Mouse (Mus musculus) neutrophil, adult 5-6 weeks (primary cell): Measurements from ENCODE around the gene Fam222a. TPM values are rescaled to one million over a fixed set of nuclear protein-coding genes. Genes with fewer than 3 reads are reported as not detected.

Experiments
- ATAC-seq: fragments of 151-379, 151-347 bp; 2 replicates; pipeline ENCODE4 v1.8.0; 2017; ENCODE audit warnings: mild to moderate bottlenecking, moderate TSS enrichment; ENCODE audit not compliant: insufficient number of reproducible peaks, poor library complexity, low FRiP score, severe bottlenecking; ENCODE audit errors: extremely low read depth
- total RNA-seq: library from RNA; stranded (forward); fragments of 200-1000 nt; gene quantifications from 2 replicates; pipeline ENCODE4 v1.2.3, GENCODE M21; 2017

Gene Fam222a
- total RNA-seq, 1 experiment from 2014 or later, result 1.5 TPM

- no peak for ATAC-seq
Measured at GRCm38 (mm10) chr5:114639645-114639957, 71.8 kb downstream of the Fam222a start.

- ATAC-seq, result no peak
Measured at GRCm38 (mm10) chr5:114640809-114641208, 73.0 kb downstream of the Fam222a start.

GRCm38 (mm10) chr5:114644918-114645317 lies 77.1 kb downstream of the Fam222a start:
- ATAC-seq, result no peak

GRCm38 (mm10) chr5:114645916-114646315 lies 78.1 kb downstream of the Fam222a start:
- no peak for ATAC-seq

GRCm38 (mm10) chr5:114647211-114647974 lies 79.6 kb downstream of the Fam222a start:
- ATAC-seq, result no peak

- ATAC-seq, result no peak
Measured at GRCm38 (mm10) chr5:114648728-114649311, 81.0 kb downstream of the Fam222a start.

- no peak for ATAC-seq
Measured at GRCm38 (mm10) chr5:114651002-114651401, 83.2 kb downstream of the Fam222a start.

GRCm38 (mm10) chr5:114651449-114651848 lies 83.6 kb downstream of the Fam222a start:
- ATAC-seq, result no peak

GRCm38 (mm10) chr5:114653656-114654437 lies 86.0 kb downstream of the Fam222a start:
- ATAC-seq, result no peak

GRCm38 (mm10) chr5:114655721-114656120 lies 87.9 kb downstream of the Fam222a start:
- no peak for ATAC-seq

- no peak for ATAC-seq
Measured at GRCm38 (mm10) chr5:114656305-114656704, 88.5 kb downstream of the Fam222a start.

GRCm38 (mm10) chr5:114657426-114657825 lies 89.6 kb downstream of the Fam222a start:
- ATAC-seq, result no peak

- no peak for ATAC-seq
Measured at GRCm38 (mm10) chr5:114658255-114658654, 90.4 kb downstream of the Fam222a start, which contains the start of gene Trpv4. Gene Trpv4 (minus strand): TSS chr5:114658421.

- ATAC-seq, result 0 out of 2 replicates have a peak, but pooled peaks have one; percentile 24
Measured at GRCm38 (mm10) chr5:114661029-114661428, 93.2 kb downstream of the Fam222a start.

Other genes starting within 250 kb of the Fam222a start
- gene Kctd10, start 187.5 kb upstream of the Fam222a start, total RNA-seq, result 79.2 and 88.8 TPM in 2 replicates
- gene Ube3b, start 187.4 kb upstream of the Fam222a start, total RNA-seq, result 31.7 and 32.2 TPM in 2 replicates
- gene Mmab, start 124.0 kb upstream of the Fam222a start, total RNA-seq, result 5.4 and 6.3 TPM in 2 replicates
- gene Mvk, start 123.7 kb upstream of the Fam222a start, total RNA-seq, result 2.0 and 2.7 TPM in 2 replicates
- 0.12 and 0.25 TPM in 2 replicates for gene Trpv4, start 90.4 kb downstream of the Fam222a start, total RNA-seq
- 43.3 and 46.4 TPM in 2 replicates for gene Gltp, start 123.0 kb downstream of the Fam222a start, total RNA-seq
- 17.9 and 20.9 TPM in 2 replicates for gene Tchp, start 139.7 kb downstream of the Fam222a start, total RNA-seq
- 309 and 325 TPM in 2 replicates for gene Ankrd13a, start 206.7 kb downstream of the Fam222a start, total RNA-seq
- 214 and 229 TPM in 2 replicates for gene Git2, start 207.5 kb downstream of the Fam222a start, total RNA-seq